Mouse (Mus musculus) lung, adult 2 months (tissue): Measurements from ENCODE around the gene Figla.

ENCODE experiments used
- CTCF ChIP-seq: fragments of 200-500 bp; IDR thresholded peaks from 2 replicates; pipeline ENCODE4 v1.5.1; 2011; ENCODE audit warnings: mild to moderate bottlenecking, low read length, control low read depth; ENCODE audit not compliant: insufficient read depth
- POLR2A ChIP-seq: fragments of 200-500 bp; IDR thresholded peaks from 2 replicates; pipeline ENCODE4 v1.6.1; 2011; ENCODE audit warnings: low read depth, mild to moderate bottlenecking, control low read depth, low read length, borderline replicate concordance; ENCODE audit errors: extremely low read depth

GRCm38 (mm10) chr6:85972699-85973098 is 43.3 kb upstream of the Figla start:
- TF ChIP-seq CTCF (no peak), POLR2A (no peak)
